Mouse (Mus musculus): ENCODE measurements around the gene Pabpn1.

GRCm38 (mm10) chr14:54857891-54858290 is 34.4 kb upstream of the Pabpn1 start:
- TF ChIP-seq CTCF (IDR thresholded peaks at IDR 0.05; ENCODE audit: borderline replicate concordance, control insufficient read depth, extremely low read depth, insufficient read depth, low read length, poor library complexity), result no peak
- no peak for TF ChIP-seq POLR2A (IDR thresholded peaks at IDR 0.05; ENCODE audit: control insufficient read depth, extremely low read depth, insufficient read depth, low read length, poor library complexity)

All from thymus, adult 2 months (tissue).